Comparison of ENCODE assay signal across 8 mouse cellular contexts in genomic region chr4:62722021-62722426, GRCm38 (mm10).
DNase-seq lines count a peak whose midpoint lies in the region; ATAC-seq and TF ChIP-seq lines count a peak whose summit lies in the region.

No protein-coding gene starts in this region.

- peak overlapping the region; percentile 95 for H3K27ac ChIP-seq in heart, embryonic 10.5 days
- peak overlapping the region; percentile 66 for H3K27ac ChIP-seq in embryonic facial prominence, embryonic 12.5 days
- H3K27ac ChIP-seq in limb, embryonic 11.5 days (replicated peaks; ENCODE audit: low read depth, low read length), result peak overlapping the region; percentile 81

- no peak for TF ChIP-seq CTCF in E14TG2a.4 (conservative IDR thresholded peaks at IDR 0.05; ENCODE audit: low read length)

- ATAC-seq in embryonic facial prominence, embryonic 12.5 days (ENCODE audit: insufficient number of reproducible peaks, insufficient read depth, low FRiP score, low TSS enrichment), result peak; percentile 25; the same call in 1 of the 2 replicates
- ATAC-seq in limb, embryonic 11.5 days (ENCODE audit: insufficient number of reproducible peaks, low FRiP score, low TSS enrichment, low read depth), result 0 out of 2 replicates have a peak, but pooled peaks have one; percentile 65
- ATAC-seq in monocyte, adult 5-6 weeks (replicated peaks; ENCODE audit: insufficient number of reproducible peaks, low FRiP score, low TSS enrichment, poor library complexity, severe bottlenecking), result no peak

- WGBS in heart, embryonic 10.5 days, result 7% methylated on average over 3 of the region's 3 CpGs
- WGBS in embryonic facial prominence, embryonic 12.5 days, result 27% methylated on average over 3 of the region's 3 CpGs
- 41% methylated on average over 3 of the region's 3 CpGs for WGBS in limb, embryonic 11.5 days

- H3K9me3 ChIP-seq in heart, embryonic 10.5 days, result peaks cover 7% of the 10 kb centered on the region
- H3K9me3 ChIP-seq in E14TG2a.4 (ENCODE audit: low read length), result peaks cover 5% of the 10 kb centered on the region
- H3K9me3 ChIP-seq in embryonic facial prominence, embryonic 12.5 days, result peaks cover 9% of the 10 kb centered on the region; the same call in 1 of the 2 replicates
- no peaks in the 10 kb centered on the region for H3K9me3 ChIP-seq in limb, embryonic 11.5 days (ENCODE audit: control insufficient read depth, low read length)

- intact Hi-C loops in heart, postnatal 14 days (cut with DNase I), result no loop called here

- H3K27me3 ChIP-seq in heart, embryonic 10.5 days (ENCODE audit: insufficient read depth, poor library complexity, severe bottlenecking), result no peaks in the 10 kb centered on the region
- H3K27me3 ChIP-seq in E14TG2a.4 (ENCODE audit: insufficient read depth, low read length), result peaks cover 9% of the 10 kb centered on the region
- no peaks in the 10 kb centered on the region for H3K27me3 ChIP-seq in embryonic facial prominence, embryonic 12.5 days
- no peaks in the 10 kb centered on the region for H3K27me3 ChIP-seq in limb, embryonic 11.5 days (ENCODE audit: control insufficient read depth, insufficient read depth, low read length)

- H3K9ac ChIP-seq in embryonic facial prominence, embryonic 12.5 days, result no peak overlapping the region
- no peak overlapping the region for H3K9ac ChIP-seq in limb, embryonic 11.5 days (ENCODE audit: low read length)

- peak overlapping the region; percentile 23; the same call in 1 of the 2 replicates for H3K4me3 ChIP-seq in heart, embryonic 10.5 days
- 0 out of 2 replicates have a peak overlapping the region, but pooled peaks have one; percentile 20 for H3K4me3 ChIP-seq in E14TG2a.4 (replicated peaks; ENCODE audit: low read length)
- no peak overlapping the region for H3K4me3 ChIP-seq in embryonic facial prominence, embryonic 12.5 days
- no peak overlapping the region for H3K4me3 ChIP-seq in limb, embryonic 11.5 days (ENCODE audit: low read depth, low read length)

- no peak overlapping the region for H3K4me2 ChIP-seq in embryonic facial prominence, embryonic 12.5 days (replicated peaks)
- no peak overlapping the region for H3K4me2 ChIP-seq in limb, embryonic 11.5 days (ENCODE audit: low read depth, severe bottlenecking)

- H3K36me3 ChIP-seq in heart, embryonic 10.5 days, result peaks cover 12% of the 10 kb centered on the region
- H3K36me3 ChIP-seq in E14TG2a.4 (ENCODE audit: insufficient read depth, low read length), result no peaks in the 10 kb centered on the region
- H3K36me3 ChIP-seq in embryonic facial prominence, embryonic 12.5 days, result no peaks in the 10 kb centered on the region
- no peaks in the 10 kb centered on the region for H3K36me3 ChIP-seq in limb, embryonic 11.5 days (ENCODE audit: control insufficient read depth, insufficient read depth, low read length)

- DNase-seq in heart, embryonic 10.5 days (ENCODE audit: low spot score), result peak; percentile 90
- no peak for DNase-seq in heart, postnatal 14 days
- no peak for DNase-seq in limb, embryonic 11.5 days (ENCODE audit: low spot score)
- DNase-seq in urinary bladder, postnatal 25 days (ENCODE audit: low spot score), result no peak
- DNase-seq in cerebellum, postnatal 14 days, result no peak

- H3K4me1 ChIP-seq in heart, embryonic 10.5 days, result peaks cover 29% of the 10 kb centered on the region
- H3K4me1 ChIP-seq in E14TG2a.4 (replicated peaks; ENCODE audit: low read depth, low read length), result peaks cover 16% of the 10 kb centered on the region
- H3K4me1 ChIP-seq in embryonic facial prominence, embryonic 12.5 days, result peaks cover 9% of the 10 kb centered on the region
- H3K4me1 ChIP-seq in limb, embryonic 11.5 days (ENCODE audit: control insufficient read depth, insufficient read depth, low read length), result peaks cover 11% of the 10 kb centered on the region

Comparison
In these comparisons a context has a peak if more than half of its experiments do, and no peak if none do; other contexts are left out.
1. H3K4me3 ChIP-seq: peak in heart, embryonic 10.5 days (single experiment) and E14TG2a.4 (single experiment); none in embryonic facial prominence, embryonic 12.5 days (single experiment) and limb, embryonic 11.5 days (single experiment).
2. Peak in every context shown above with its lines, with median percentiles within 50 percentile points of each other: H3K27ac ChIP-seq.